Mouse (Mus musculus) heart, postnatal 0 days (tissue): ENCODE results near the gene Gm6614.

Experiments
- CTCF ChIP-seq: IDR thresholded peaks from 2 replicates; pipeline ENCODE4 v1.5.1; 2016; ENCODE audit warnings: antibody characterized with exemption, control low read depth, low read depth
- EP300 ChIP-seq: IDR thresholded peaks from 2 replicates; pipeline ENCODE4 v1.6.1; 2016; ENCODE audit warnings: antibody characterized with exemption, low read depth

GRCm38 (mm10) chr6:142047689-142048088 is 36.5 kb upstream of the Gm6614 start:
- TF ChIP-seq CTCF (no peak), EP300 (no peak)
